Mouse (Mus musculus) inflammation-experienced regulatory T-cells, adult 6 months (primary cell): ENCODE measurements around the gene Erh. TPM values are rescaled to one million over a fixed set of nuclear protein-coding genes. Genes with fewer than 3 reads are reported as not detected.

ENCODE experiments used
- ATAC-seq: one replicate; pipeline ENCODE4 v1.8.0; 2017
- polyA plus RNA-seq, 3 experiments: library from polyadenylated mRNA; unstranded; fragments of 100-300 nt; shearing (Covaris generic); gene quantifications; one replicate each; pipeline ENCODE4 v1.2.1; 2017

Gene Erh
- polyA plus RNA-seq: 100 to 1,000 TPM; 131 to 147 (median 146) TPM

- peak; percentile 93 for ATAC-seq
These were observed at the start of gene Erh, which contains the start of gene Slc39a9 for GRCm38 (mm10) chr12:80643693-80644505. Gene Erh (minus strand): TSS chr12:80644341. Gene Slc39a9 (plus strand): TSS chr12:80643883.

DNA sequence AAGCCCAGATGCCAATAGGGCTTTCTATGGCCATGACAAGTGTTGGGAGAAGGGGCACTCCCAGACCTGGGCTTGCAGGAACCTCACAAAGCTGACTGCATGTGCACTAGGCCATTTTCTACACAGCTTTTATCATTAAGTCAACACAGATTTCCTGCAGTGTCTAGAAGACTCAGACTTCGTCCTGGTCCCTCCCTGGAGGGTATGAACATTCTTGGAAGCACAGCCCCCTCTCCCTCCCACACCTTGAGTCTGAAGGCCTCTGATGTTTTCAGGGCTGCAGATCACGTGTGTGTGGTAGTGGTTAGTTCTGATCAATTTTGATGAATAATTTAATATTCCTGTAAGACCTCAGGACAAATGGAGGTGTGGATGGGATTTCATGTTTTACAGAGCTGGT lies 49.6 kb upstream of the Erh start:
- no peak for ATAC-seq

- ATAC-seq: no peak
These were observed 48.3 kb upstream of the Erh start, which contains the start of gene Plekhd1 for GRCm38 (mm10) chr12:80692269-80692972. Gene Plekhd1 (plus strand): TSS chr12:80692591.

DNA sequence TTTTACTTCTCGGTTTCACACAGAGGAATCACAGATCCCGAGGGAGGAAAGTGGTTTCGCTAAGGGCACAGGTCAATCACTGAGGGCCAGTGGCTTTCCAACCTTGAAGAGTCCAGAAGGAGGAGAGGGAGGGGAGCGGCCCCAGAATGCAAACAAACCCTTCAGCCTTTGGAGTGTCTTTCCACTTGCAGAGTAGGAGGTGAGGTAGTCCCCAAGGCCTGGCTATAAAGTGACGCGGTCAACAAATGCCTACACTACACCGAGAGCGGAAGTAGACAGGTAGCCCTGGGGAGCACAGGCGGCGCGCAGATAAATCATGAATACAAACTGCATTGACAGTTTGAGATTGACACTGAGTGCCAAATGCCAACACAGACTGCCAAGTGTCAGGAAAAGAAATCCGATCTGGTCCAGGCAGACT lies 47.5 kb upstream of the Erh start:
- no peak for ATAC-seq

DNA sequence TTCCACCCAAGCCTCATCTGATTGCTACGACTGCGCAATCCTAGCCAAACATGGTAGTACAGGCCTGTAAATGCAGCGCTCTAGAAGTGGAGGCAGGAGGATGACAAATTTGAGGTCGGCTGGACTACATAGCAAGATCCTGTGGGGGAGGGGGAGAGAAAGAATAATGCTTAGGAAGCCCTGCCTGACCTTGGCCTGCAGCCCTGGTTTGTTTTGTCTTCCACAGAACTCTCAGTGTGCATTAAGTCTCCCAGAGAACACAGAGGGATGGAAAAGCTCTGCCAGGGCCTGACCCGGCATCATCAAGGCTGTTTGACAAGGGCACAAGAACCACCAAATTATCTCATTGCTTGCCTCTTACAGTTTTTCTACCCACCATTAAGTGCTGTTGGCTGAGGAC lies 45.6 kb upstream of the Erh start:
- ATAC-seq: no peak

DNA sequence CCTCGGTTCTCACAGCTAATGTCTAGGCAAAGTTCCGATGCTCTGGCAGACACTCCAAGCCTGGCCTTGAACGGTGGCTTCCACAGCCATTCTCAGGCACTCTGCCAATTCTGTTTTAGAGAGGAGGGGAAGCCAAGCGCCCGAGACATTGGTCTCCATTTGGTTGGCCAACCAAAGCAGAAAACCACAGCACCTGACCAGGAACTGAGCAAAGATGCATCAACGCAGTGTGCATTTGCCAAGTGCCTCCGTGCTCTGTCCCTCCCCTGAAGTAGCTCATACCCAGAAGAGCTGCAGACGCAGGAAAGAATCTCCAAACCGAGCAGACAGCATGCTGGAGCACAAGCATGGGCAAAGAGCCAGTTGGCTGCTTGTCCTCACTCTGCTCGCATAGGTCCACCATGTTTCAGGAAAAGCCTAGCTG lies 43.7 kb upstream of the Erh start:
- no peak for ATAC-seq

- ATAC-seq: no peak
These were observed 40.2 kb upstream of the Erh start for GRCm38 (mm10) chr12:80684316-80684715.

DNA sequence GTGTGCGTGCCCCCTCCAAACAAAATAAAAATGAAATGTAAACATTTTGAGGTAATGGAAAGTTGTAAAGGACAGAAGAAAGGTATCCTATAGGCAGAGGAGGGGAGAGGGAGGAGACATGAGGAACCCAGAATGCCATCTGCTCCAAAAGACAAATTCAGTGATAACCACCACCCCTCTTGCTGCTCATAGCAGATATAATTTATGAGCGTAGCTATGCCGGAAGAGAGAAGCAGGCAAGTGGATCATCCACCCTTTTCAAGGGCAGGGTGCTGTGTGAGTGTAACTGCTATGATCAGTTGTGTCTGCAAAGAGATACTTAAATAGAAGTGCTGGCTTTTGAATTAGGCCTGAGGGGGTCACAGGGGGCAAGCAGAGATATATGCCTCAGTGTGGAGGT lies 39.4 kb upstream of the Erh start:
- no peak for ATAC-seq

DNA sequence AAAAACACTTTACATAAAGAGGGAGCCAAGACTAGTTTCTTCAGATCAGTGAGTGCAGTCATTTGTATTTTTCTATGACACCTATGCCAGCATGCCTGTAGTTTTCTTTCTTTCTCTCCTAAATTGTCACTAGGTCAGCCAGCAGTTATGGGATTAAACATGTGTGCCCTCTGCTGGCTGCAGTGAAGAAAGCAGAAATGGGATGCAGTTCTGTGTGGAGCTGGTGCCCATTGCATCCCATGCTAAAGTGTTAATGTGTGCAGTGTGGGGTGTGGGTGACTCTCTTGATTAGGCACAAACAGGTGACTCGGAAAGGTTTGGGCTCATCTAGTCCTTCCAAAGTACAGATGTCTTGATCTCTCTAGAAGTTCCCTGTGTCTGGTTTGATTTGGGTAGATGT lies 37.2 kb upstream of the Erh start:
- ATAC-seq: no peak

GRCm38 (mm10) chr12:80673170-80673569 lies 29.0 kb upstream of the Erh start:
- ATAC-seq: no peak

- no peak for ATAC-seq
These were observed 24.2 kb upstream of the Erh start for GRCm38 (mm10) chr12:80668391-80668790.

DNA sequence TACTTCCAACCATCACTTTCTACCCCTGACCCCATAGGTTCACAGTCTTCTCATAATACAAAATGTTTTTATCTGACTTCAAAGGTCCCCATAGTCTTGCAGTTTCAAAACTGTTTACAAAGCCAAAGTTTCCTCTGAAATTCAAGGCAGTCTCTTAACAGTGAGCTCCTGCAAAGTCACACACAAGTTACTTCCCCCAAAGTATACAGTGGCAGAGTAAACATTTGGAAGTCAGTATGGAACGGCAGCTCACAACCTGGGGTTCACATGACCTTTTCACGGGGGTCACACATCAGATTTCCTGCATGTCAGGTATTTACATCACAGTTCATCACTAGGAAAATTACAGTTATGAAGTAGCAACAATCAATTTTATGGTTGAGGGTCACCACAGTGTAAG lies 19.8 kb upstream of the Erh start:
- ATAC-seq: no peak

GRCm38 (mm10) chr12:80662322-80662721 lies 18.2 kb upstream of the Erh start:
- no peak for ATAC-seq

DNA sequence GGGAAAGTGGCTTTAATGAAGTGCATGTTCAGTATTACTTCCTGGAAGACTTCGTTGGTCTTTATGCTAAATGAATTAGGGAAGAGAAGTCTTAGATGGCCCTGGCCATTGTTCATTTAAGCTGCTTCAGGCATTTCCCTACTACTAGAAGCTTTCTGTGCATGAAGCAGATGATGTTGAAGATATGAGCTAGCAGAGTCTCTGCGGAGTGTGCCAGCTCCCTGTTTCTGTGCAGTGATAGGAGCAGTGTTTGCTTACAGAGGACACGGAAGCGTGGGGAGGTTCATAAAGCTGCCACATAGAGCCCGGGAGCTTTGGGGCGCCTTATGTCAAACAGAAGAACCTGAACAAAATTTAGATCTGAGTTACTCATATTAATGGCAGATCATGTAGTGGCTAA lies 14.5 kb upstream of the Erh start:
- ATAC-seq: no peak

DNA sequence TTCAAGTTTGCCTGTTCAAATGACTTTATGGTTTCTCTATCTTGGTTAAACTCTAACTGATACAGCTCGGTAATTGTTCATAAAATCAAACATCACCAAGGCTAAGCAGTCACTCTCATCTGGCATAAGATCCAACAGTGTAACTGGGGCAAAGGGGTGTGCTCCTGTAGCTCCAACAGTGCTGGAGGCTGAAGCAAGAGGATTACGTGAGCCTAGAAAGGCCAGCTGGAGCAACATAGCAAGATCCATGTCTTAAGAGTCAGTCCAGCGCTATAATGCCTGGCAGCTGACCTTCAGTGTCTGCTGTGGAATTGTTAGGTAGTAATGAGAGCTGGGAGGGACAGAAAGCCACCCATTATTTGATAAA lies 10.5 kb upstream of the Erh start:
- no peak for ATAC-seq

DNA sequence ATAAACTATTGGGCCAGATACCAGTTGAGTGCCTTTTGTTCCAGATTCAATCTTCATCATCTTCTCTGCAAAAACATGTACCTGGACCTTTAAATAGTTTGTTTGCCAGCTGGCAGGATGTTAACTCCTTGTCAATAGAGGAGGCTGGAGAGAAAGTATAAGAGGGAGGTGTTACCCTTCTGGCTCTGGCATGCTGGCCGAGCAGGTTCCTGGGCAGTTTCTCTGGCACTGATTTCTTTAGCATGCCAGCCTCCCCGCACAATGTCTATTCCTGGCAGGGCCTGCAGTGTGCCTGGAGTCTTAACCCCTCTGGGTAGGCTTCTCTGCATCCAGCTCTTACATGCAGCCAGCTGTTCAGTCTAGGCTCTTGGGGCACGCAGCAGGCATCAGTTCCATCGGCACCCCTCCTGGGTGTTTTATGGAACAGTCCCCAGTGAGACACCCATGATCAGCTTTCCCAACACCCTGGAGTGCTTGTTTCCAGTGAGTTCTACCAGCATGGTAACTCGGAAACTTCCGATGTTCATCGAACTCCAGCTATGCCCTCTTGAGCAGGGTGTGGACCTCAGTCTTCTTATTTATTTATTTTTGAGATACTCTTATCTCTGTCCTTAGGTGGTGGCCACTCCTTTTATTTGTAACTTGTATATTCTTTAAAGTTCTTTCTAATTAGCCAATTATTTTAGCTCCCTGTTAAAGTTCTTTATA lies 10.0 kb upstream of the Erh start:
- no peak for ATAC-seq

- ATAC-seq: no peak
These were observed 2.2 kb upstream of the Erh start for GRCm38 (mm10) chr12:80646377-80646776.

- no peak for ATAC-seq
These were observed 346 bp upstream of the Erh start for GRCm38 (mm10) chr12:80644506-80644868.

DNA sequence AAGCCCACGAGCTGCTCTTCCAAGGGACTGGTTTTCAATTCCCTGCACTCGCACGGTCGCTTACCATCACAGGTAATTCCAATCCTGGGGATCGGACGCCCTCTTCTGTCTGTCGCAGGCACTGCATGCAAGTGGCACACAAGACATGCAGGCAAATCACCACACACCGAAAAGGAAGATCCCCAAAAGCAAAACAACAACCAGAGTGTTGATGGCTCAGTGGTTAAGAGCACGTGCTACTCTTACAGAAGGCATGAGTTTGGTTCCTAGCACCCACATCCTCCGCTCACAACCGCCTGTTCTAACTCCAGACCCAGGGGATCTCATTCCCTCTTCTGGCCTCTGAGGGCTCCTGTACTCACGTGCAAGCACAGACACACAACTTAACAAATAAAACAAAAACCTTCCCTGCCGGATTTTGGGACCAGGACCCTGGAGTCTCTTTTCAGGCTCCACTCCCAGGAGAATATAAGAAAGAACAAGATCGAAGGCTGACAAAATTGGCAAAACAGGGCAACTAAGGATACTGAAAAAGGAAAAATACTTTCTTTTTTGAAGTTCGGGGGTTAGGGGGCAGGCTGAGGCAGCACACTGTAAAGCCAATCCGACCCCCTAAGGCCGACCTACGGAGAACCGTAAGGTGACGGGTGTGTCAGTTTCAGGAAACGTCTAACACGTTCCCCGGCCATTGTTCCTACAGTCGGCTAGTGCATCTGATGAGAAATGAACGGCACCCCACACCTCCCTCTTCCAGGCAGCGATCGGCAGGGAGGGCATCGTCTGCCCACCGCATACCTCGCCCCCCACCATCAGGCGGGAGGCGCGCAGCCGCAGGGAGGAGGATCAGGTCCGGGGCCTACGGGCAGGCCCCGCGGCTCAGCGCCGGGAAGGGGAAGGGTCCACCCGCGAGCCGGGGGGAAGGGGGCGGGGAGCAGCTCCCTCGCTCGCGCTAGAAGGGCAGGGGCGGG lies 1.1 kb downstream of the Erh start:
- peak; percentile 26 for ATAC-seq

DNA sequence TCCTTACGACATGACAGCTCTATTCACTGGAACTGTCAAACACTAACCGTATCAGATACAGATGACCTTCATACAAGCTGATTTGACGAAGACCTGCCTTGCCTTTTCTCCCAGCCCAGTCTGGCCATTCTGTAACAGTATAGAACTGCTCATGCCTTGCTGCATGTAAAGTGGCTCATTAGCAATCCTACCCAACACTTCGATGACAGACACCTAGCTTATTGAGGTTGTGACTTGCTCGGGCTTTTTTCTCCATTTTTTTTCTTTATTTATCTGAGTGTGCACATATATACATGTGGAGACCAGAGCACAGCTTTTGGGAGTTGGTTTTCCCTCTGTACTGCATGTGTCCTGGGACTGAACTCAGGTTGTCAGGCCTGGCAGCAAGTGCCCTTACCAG lies 12.4 kb downstream of the Erh start:
- no peak for ATAC-seq

GRCm38 (mm10) chr12:80620501-80620900 lies 23.6 kb downstream of the Erh start:
- no peak for ATAC-seq
